Mouse (Mus musculus): ENCODE results near the gene Aldh3b2.
A peak's percentile ranks its signal among the peaks of the same experiment; 100 is the strongest.

The Aldh3b2 gene

DNA sequence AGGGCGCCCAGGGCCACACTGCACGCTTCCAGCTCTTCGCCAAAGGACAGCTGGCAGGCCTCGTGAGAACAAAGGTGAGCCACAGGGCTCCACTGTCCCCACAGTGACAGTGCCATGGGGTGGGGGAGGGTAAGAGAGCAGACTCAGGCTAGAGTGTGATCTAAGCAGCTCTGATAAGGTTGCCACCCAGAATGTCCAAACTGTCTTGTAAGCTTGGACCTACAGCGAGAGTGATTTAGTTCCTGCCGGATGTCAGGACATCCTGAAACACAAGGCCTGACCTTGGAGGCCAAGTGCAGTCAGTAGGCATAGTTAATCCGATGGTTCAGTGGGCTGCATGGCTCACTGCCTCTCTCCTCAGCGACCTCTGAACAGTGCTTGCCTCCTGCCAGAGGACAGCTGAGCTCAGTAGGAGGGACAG, 13.1 kb downstream of the Aldh3b2 start:
- H3K27me3 ChIP-seq (ENCODE audit: insufficient read depth, low read length): no peaks in the 10 kb centered on the region
- peaks cover 72% of the 10 kb centered on the region for H3K4me1 ChIP-seq (replicated peaks; ENCODE audit: low read depth, low read length)
- 0 out of 2 replicates have a peak overlapping the region, but pooled peaks have one; percentile 20 for H3K4me3 ChIP-seq (replicated peaks; ENCODE audit: low read length)
- TF ChIP-seq CTCF (conservative IDR thresholded peaks at IDR 0.05; ENCODE audit: low read length) (no peak), POU5F1 (IDR thresholded peaks at IDR 0.05; ENCODE audit: borderline replicate concordance, low read length) (no peak), NANOG (IDR thresholded peaks at IDR 0.05; ENCODE audit: borderline replicate concordance, low read length) (no peak)
- no peaks in the 10 kb centered on the region for H3K36me3 ChIP-seq (ENCODE audit: insufficient read depth, low read length)
- H3K9me3 ChIP-seq (ENCODE audit: low read length): no peaks in the 10 kb centered on the region

DNA sequence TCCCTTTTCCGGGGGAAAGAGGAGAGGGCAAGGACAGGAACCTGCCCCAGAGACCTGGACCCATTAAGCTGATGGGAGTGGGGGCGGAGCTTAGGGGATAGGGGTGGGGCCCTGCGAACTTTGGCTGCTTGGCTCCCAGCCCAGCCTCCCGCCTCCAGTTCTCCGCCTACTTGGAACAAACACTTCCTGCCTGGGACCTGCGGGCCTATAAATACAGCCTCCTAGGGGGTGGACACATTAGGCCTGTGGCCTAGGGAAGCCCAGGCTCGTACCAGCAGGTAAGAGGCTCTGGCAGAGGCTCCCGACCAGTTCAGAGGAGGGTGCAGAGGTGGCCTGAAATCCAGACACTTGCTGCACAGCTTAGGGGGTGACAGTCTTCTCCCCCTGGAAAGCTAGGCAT, 14.2 kb downstream of the Aldh3b2 start, which contains the start of gene Acy3:
Gene Acy3, plus strand, starts transcription at position 237 of the 400 bp plus-strand sequence.
- no peaks in the 10 kb centered on the region for H3K27me3 ChIP-seq (ENCODE audit: insufficient read depth, low read length)
- peaks cover 63% of the 10 kb centered on the region for H3K4me1 ChIP-seq (replicated peaks; ENCODE audit: low read depth, low read length)
- H3K9me3 ChIP-seq (ENCODE audit: low read length): no peaks in the 10 kb centered on the region
- no peak for TF ChIP-seq NANOG (IDR thresholded peaks at IDR 0.05; ENCODE audit: borderline replicate concordance, low read length)
- TF ChIP-seq CTCF (conservative IDR thresholded peaks at IDR 0.05; ENCODE audit: low read length): no peak
- no peak for TF ChIP-seq POU5F1 (IDR thresholded peaks at IDR 0.05; ENCODE audit: borderline replicate concordance, low read length)
- H3K4me3 ChIP-seq (replicated peaks; ENCODE audit: low read length): no peak within 1 kb of the TSS
- no peaks in the 10 kb centered on the region for H3K36me3 ChIP-seq (ENCODE audit: insufficient read depth, low read length)

DNA sequence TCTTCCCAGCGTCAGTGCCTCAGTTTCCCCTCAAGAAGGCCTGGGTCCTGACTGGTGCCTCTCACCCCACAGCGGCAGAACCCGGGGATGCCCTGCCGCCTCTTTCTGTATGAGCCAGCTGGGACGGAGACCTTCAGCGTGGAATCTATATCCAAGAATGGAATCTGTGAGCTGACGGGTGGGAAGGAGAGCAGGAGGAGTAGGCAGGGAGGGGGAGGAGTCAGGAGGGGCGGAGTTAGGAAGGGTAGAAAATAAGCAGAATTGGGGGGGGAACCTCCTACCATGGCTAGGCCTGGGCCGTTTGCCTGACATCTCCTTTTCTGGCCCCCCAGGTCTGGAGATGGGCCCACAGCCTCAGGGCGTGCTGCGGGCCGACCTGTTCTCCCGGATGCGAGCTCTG, 15.9 kb downstream of the Aldh3b2 start:
- H3K36me3 ChIP-seq (ENCODE audit: insufficient read depth, low read length): no peaks in the 10 kb centered on the region
- TF ChIP-seq NANOG (IDR thresholded peaks at IDR 0.05; ENCODE audit: borderline replicate concordance, low read length) (no peak), POU5F1 (IDR thresholded peaks at IDR 0.05; ENCODE audit: borderline replicate concordance, low read length) (no peak), CTCF (conservative IDR thresholded peaks at IDR 0.05; ENCODE audit: low read length) (no peak)
- H3K4me1 ChIP-seq (replicated peaks; ENCODE audit: low read depth, low read length): peaks cover 70% of the 10 kb centered on the region
- no peaks in the 10 kb centered on the region for H3K9me3 ChIP-seq (ENCODE audit: low read length)
- no peaks in the 10 kb centered on the region for H3K27me3 ChIP-seq (ENCODE audit: insufficient read depth, low read length)
- no peak overlapping the region for H3K4me3 ChIP-seq (replicated peaks; ENCODE audit: low read length)

DNA sequence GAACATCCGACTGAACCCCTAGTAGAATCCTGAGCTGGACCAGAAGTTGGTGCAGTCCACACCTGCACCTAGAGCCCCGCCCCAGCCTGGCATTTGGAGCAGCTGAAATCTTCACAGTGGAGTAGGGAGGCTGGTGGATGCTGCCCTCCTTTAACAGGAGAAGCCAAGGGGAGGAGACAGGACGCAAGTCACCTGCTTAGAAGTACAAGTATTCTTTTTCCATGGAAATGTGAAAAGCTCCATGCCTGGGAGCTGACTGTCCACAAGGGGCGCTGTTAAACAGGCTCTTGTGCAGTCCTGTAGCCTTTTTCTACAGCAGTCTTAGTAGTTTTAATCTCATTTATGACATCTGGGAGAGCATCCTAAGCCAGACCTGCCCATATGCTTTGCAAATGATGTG, 16.6 kb downstream of the Aldh3b2 start:
- Histone ChIP-seq H3K4me1 (replicated peaks; ENCODE audit: low read depth, low read length) (peaks cover 63% of the 10 kb centered on the region), H3K27me3 (ENCODE audit: insufficient read depth, low read length) (no peaks in the 10 kb centered on the region), H3K9me3 (ENCODE audit: low read length) (no peaks in the 10 kb centered on the region), H3K36me3 (ENCODE audit: insufficient read depth, low read length) (no peaks in the 10 kb centered on the region), H3K4me3 (replicated peaks; ENCODE audit: low read length) (no peak overlapping the region)
- TF ChIP-seq NANOG (IDR thresholded peaks at IDR 0.05; ENCODE audit: borderline replicate concordance, low read length) (no peak), CTCF (conservative IDR thresholded peaks at IDR 0.05; ENCODE audit: low read length) (peak; percentile 73), POU5F1 (IDR thresholded peaks at IDR 0.05; ENCODE audit: borderline replicate concordance, low read length) (no peak)

DNA sequence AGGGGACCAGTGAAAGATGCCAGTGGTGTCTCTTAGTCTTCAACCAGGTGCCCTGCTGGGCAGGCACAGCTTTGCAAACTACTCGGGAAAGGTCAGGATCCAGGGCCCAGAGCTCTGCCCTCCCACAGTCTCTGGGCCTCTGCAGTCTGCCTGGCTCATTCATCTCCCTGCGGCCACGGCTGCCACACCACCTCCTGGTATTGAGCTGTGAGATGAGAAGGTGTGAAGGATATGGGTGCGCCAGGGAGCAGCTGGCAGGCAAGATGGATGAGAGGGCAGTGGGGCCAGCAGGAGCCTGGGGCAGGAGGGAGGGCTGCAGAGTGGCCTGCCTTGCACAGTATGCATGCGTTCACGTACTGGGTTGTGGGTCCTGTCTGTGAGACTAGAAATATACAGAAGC, 18.7 kb downstream of the Aldh3b2 start:
- TF ChIP-seq CTCF (conservative IDR thresholded peaks at IDR 0.05; ENCODE audit: low read length) (no peak), POU5F1 (IDR thresholded peaks at IDR 0.05; ENCODE audit: borderline replicate concordance, low read length) (no peak), NANOG (IDR thresholded peaks at IDR 0.05; ENCODE audit: borderline replicate concordance, low read length) (no peak)
- H3K27me3 ChIP-seq (ENCODE audit: insufficient read depth, low read length): no peaks in the 10 kb centered on the region
- H3K9me3 ChIP-seq (ENCODE audit: low read length): no peaks in the 10 kb centered on the region
- H3K4me3 ChIP-seq (replicated peaks; ENCODE audit: low read length): no peak overlapping the region
- H3K4me1 ChIP-seq (replicated peaks; ENCODE audit: low read depth, low read length): peaks cover 43% of the 10 kb centered on the region
- H3K36me3 ChIP-seq (ENCODE audit: insufficient read depth, low read length): no peaks in the 10 kb centered on the region

DNA sequence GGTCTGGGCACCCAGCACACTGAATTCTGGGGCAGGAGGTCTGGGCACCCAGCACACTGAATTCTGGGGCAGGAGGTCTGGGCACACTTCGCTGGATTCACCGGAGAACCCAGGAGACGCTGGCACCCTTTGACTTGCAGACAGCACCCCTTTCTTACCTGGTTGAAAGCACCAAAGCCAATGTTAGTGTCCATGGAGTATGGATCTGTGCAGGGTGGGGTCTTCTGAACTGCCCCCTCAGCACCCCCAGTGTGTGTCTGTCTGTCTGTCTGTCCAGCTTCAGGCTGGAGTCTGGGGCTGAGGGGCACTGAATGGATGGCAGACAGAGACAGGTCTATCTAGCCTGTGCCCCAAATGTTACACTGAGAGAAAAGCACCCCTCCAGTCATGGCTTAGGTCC, 19.4 kb downstream of the Aldh3b2 start:
- Histone ChIP-seq H3K9me3 (ENCODE audit: low read length) (no peaks in the 10 kb centered on the region), H3K27me3 (ENCODE audit: insufficient read depth, low read length) (no peaks in the 10 kb centered on the region), H3K4me3 (replicated peaks; ENCODE audit: low read length) (no peak overlapping the region), H3K4me1 (replicated peaks; ENCODE audit: low read depth, low read length) (peaks cover 35% of the 10 kb centered on the region), H3K36me3 (ENCODE audit: insufficient read depth, low read length) (no peaks in the 10 kb centered on the region)
- no peak for TF ChIP-seq CTCF (conservative IDR thresholded peaks at IDR 0.05; ENCODE audit: low read length)
- no peak for TF ChIP-seq NANOG (IDR thresholded peaks at IDR 0.05; ENCODE audit: borderline replicate concordance, low read length)

DNA sequence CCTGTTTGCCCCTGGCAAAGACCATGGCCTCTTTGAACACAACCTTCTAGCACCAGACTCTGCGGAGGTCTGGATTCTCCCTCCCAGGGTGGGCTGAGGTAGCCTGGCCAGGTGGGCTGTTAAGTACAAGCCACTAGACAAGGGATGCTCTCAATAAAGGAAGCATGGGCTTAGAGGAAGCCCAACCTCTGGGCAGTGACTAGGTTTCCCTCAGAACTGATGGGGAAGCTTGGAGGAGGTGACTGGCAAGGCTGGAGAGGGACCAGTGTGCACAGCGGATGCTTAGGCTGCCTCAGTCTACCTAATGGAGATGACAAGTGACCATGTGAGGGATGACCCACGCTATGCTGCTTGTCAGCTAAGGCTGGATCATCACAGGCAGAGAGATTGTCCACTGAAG, 19.8 kb downstream of the Aldh3b2 start:
- Histone ChIP-seq H3K27me3 (ENCODE audit: insufficient read depth, low read length) (no peaks in the 10 kb centered on the region), H3K36me3 (ENCODE audit: insufficient read depth, low read length) (no peaks in the 10 kb centered on the region), H3K4me1 (replicated peaks; ENCODE audit: low read depth, low read length) (peaks cover 31% of the 10 kb centered on the region), H3K4me3 (replicated peaks; ENCODE audit: low read length) (no peak overlapping the region), H3K9me3 (ENCODE audit: low read length) (no peaks in the 10 kb centered on the region)
- TF ChIP-seq CTCF (conservative IDR thresholded peaks at IDR 0.05; ENCODE audit: low read length) (no peak), NANOG (IDR thresholded peaks at IDR 0.05; ENCODE audit: borderline replicate concordance, low read length) (no peak)

DNA sequence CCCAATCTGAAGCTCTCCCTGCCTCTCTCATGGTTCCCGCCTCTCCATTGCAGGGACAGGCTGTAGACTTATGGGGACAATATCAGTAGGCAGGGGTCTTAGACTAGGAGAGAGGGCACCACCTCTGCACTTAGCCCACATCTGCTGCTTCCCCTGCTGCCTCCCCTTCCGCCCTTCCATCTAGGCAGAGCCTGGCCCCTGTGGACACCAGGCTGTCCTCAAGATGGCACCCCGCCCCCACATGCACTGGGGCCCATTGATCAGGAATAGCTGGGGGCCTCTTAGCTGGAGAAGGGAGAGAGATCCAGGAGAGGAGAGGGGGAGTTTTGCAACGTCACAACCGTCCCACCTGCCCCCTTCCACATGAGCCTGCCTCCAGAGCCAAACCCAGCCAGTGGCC, 20.3 kb downstream of the Aldh3b2 start, which contains the start of gene Tbx10:
Gene Tbx10, plus strand, starts transcription at position 337 of the 400 bp plus-strand sequence.
- Histone ChIP-seq H3K4me3 (replicated peaks; ENCODE audit: low read length) (no peak within 1 kb of the TSS), H3K9me3 (ENCODE audit: low read length) (no peaks in the 10 kb centered on the region), H3K36me3 (ENCODE audit: insufficient read depth, low read length) (no peaks in the 10 kb centered on the region), H3K4me1 (replicated peaks; ENCODE audit: low read depth, low read length) (peaks cover 32% of the 10 kb centered on the region), H3K27me3 (ENCODE audit: insufficient read depth, low read length) (no peaks in the 10 kb centered on the region)
- no peak for TF ChIP-seq CTCF (conservative IDR thresholded peaks at IDR 0.05; ENCODE audit: low read length)

DNA sequence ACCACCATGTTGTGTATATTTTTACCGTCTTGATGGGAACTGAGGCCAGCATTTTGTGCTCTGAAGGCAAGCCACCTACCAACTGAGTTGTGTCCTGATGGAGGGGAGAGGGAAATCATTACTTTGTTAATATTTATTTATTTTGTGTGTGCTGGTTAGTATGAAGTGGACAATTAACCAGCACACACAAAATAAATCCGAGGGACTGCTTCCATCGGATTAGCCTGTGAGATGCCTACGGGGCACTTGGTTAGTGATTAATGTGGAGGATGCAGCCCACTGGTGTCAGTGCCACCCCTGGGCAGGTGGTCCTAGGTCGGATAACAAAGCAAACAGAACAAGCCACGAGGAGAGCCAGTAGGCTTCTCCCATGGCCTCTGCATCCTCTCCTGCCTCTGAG, 22.8 kb downstream of the Aldh3b2 start:
- no peak for TF ChIP-seq POU5F1 (IDR thresholded peaks at IDR 0.05; ENCODE audit: borderline replicate concordance, low read length)
- Histone ChIP-seq H3K4me1 (replicated peaks; ENCODE audit: low read depth, low read length) (peaks cover 34% of the 10 kb centered on the region), H3K36me3 (ENCODE audit: insufficient read depth, low read length) (no peaks in the 10 kb centered on the region), H3K27me3 (ENCODE audit: insufficient read depth, low read length) (no peaks in the 10 kb centered on the region; the same call in 1 of the 2 replicates), H3K4me3 (replicated peaks; ENCODE audit: low read length) (no peak overlapping the region), H3K9me3 (ENCODE audit: low read length) (no peaks in the 10 kb centered on the region)

Data from E14TG2a.4 (cell line).